ENCODE assay signal across 18 mouse cellular contexts in genomic region chr9:32581851-32582573, GRCm38 (mm10). TPM values are rescaled to one million over a fixed set of nuclear protein-coding genes. Genes with fewer than 3 reads are reported as not detected.
DNase-seq lines count a peak whose midpoint lies in the region; ATAC-seq and TF ChIP-seq lines count a peak whose summit lies in the region.
"Had no signal": no experiment of that assay in that cellular context is flagged by ENCODE, and none has a peak within 500 bp of the region (broad histone marks: within the 10 kb centered on the region; RNA-seq: fewer than 3 reads in every experiment).

No protein-coding gene starts in this region.

- H3K27me3 ChIP-seq in limb, embryonic 10.5 days (ENCODE audit: low read depth, poor library complexity, severe bottlenecking) = no peaks in the 10 kb centered on the region
- no peaks in the 10 kb centered on the region for H3K27me3 ChIP-seq in hindbrain, embryonic 14.5 days (ENCODE audit: control insufficient read depth, insufficient read depth, low read length)
- H3K27me3 ChIP-seq: limb, embryonic 15.5 days; neural tube, embryonic 12.5 days had no signal

- H3K9me3 ChIP-seq in limb, embryonic 10.5 days (replicated peaks) = no peaks in the 10 kb centered on the region
- no peaks in the 10 kb centered on the region for H3K9me3 ChIP-seq in hindbrain, embryonic 14.5 days (ENCODE audit: control insufficient read depth, low read length)
- H3K9me3 ChIP-seq: hindbrain, embryonic 13.5 days; limb, embryonic 15.5 days; neural tube, embryonic 12.5 days had no signal

- 0 out of 2 replicates have a peak, but pooled peaks cover 2% of the 10 kb centered on the region for H3K4me1 ChIP-seq in limb, embryonic 10.5 days
- no peaks in the 10 kb centered on the region for H3K4me1 ChIP-seq in hindbrain, embryonic 14.5 days (replicated peaks; ENCODE audit: control insufficient read depth, insufficient read depth, low read length)
- H3K4me1 ChIP-seq: hindbrain, embryonic 13.5 days; limb, embryonic 15.5 days; neural tube, embryonic 12.5 days had no signal

- no peak for DNase-seq in layer of hippocampus, adult 2 months (ENCODE audit: low spot score in 2 of 2)
- no peak for DNase-seq in layer of hippocampus, adult 18-20 months (ENCODE audit: low spot score in 2 of 2)
- peak; percentile 41 for DNase-seq in thymus, postnatal 25 days
- no peak for DNase-seq in thymus, postnatal 36 days
- DNase-seq in limb, embryonic 10.5 days (ENCODE audit: low spot score) = no peak
- DNase-seq in frontal cortex, postnatal 25 days (ENCODE audit: low spot score in 2 of 2) = no peak
- DNase-seq in urinary bladder, postnatal 14 days (ENCODE audit: low spot score) = no peak
- DNase-seq in hindbrain, embryonic 14.5 days (ENCODE audit: low spot score) = no peak
- DNase-seq: adrenal gland, adult 2 months; cerebellum, adult 9-10 months; gastrocnemius, postnatal 14 days; kidney, adult 8-10 months; lung, postnatal 10 days; midbrain, embryonic 14.5 days had no signal

- H3K9ac ChIP-seq in hindbrain, embryonic 14.5 days = no peak overlapping the region
- H3K9ac ChIP-seq: hindbrain, embryonic 13.5 days; limb, embryonic 15.5 days; neural tube, embryonic 12.5 days had no signal

- TF ChIP-seq CTCF in layer of hippocampus, adult 2 months (conservative IDR thresholded peaks at IDR 0.05) = 0 out of 2 replicates have a peak, but pooled peaks have one; percentile 5

- H3K27ac ChIP-seq in layer of hippocampus, adult 2 months = no peak overlapping the region
- peak overlapping the region; percentile 0; the same call in 1 of the 2 replicates for H3K27ac ChIP-seq in limb, embryonic 10.5 days
- no peak overlapping the region for H3K27ac ChIP-seq in hindbrain, embryonic 14.5 days
- H3K27ac ChIP-seq: hindbrain, embryonic 13.5 days; limb, embryonic 15.5 days; neural tube, embryonic 12.5 days had no signal

- no peak overlapping the region for H3K4me3 ChIP-seq in layer of hippocampus, adult 2 months
- H3K4me3 ChIP-seq in limb, embryonic 10.5 days = no peak overlapping the region
- H3K4me3 ChIP-seq in hindbrain, embryonic 14.5 days (replicated peaks; ENCODE audit: low read length) = no peak overlapping the region
- H3K4me3 ChIP-seq: hindbrain, embryonic 13.5 days; limb, embryonic 15.5 days; neural tube, embryonic 12.5 days had no signal

- no peak for ATAC-seq in hindbrain, embryonic 14.5 days (ENCODE audit: low FRiP score)
- ATAC-seq: forebrain, embryonic 16.5 days had no signal

- no peaks in the 10 kb centered on the region for H3K36me3 ChIP-seq in limb, embryonic 10.5 days
- no peaks in the 10 kb centered on the region for H3K36me3 ChIP-seq in hindbrain, embryonic 14.5 days (replicated peaks; ENCODE audit: control insufficient read depth, insufficient read depth)
- H3K36me3 ChIP-seq: hindbrain, embryonic 13.5 days; limb, embryonic 15.5 days; neural tube, embryonic 12.5 days had no signal

- no peak overlapping the region for H3K4me2 ChIP-seq in hindbrain, embryonic 14.5 days (replicated peaks)
- H3K4me2 ChIP-seq: hindbrain, embryonic 13.5 days; limb, embryonic 15.5 days; neural tube, embryonic 12.5 days had no signal

- 77% methylated on average over 11 of the region's 11 CpGs for WGBS in limb, embryonic 10.5 days
- 90% methylated on average over 11 of the region's 11 CpGs for whole genome bisulfite sequencing in hindbrain, embryonic 14.5 days

RNA-seq across cellular contexts. Expression of gene Fli1, which starts 39.4 kb away (rescaled TPM):
- total RNA-seq in layer of hippocampus, adult 2 months (2021) = 1 to 10 TPM; 4.0 to 4.3 TPM
- 1 to 10 TPM; 4.1 to 5.4 TPM for total RNA-seq in layer of hippocampus, adult 18-20 months (2021)
- polyA plus RNA-seq in limb, embryonic 10.5 days (2016; fragmentation: Nextera tagmentation; extraction: Ambion mirVana) = 50.6 and 71.2 TPM in 2 replicates
- polyA plus RNA-seq in hindbrain, embryonic 14.5 days (2014; fragmentation: Nextera tagmentation; extraction: Ambion mirVana) = 7.9 and 9.1 TPM in 2 replicates

RNA-seq across cellular contexts. Expression of gene Ets1, which starts 54.0 kb away (rescaled TPM):
- total RNA-seq in layer of hippocampus, adult 2 months (2021) = 10 to 100 TPM in 1 of 2 experiments, 1 to 10 TPM in 1; 9.9 to 12.2 TPM
- 1 to 10 TPM; 7.5 to 9.4 TPM for total RNA-seq in layer of hippocampus, adult 18-20 months (2021)
- polyA plus RNA-seq in limb, embryonic 10.5 days (2016; fragmentation: Nextera tagmentation; extraction: Ambion mirVana) = 50.1 and 50.3 TPM in 2 replicates
- polyA plus RNA-seq in hindbrain, embryonic 14.5 days (2014; fragmentation: Nextera tagmentation; extraction: Ambion mirVana) = 19.1 and 20.9 TPM in 2 replicates
